Mouse (Mus musculus) CH12.LX (cell line): Measurements from ENCODE around the gene Nop2. TPM values are rescaled to one million over a fixed set of nuclear protein-coding genes. Genes with fewer than 3 reads are reported as not detected.

ENCODE experiments used
- DNase-seq: peaks from one replicate; pipeline ENCODE4 v3.0.0-alpha.2; 2013; ENCODE audit errors: extremely low read depth
- H3K27ac ChIP-seq: 2 replicates; pipeline ENCODE4 v1.5.1; 2012; ENCODE audit warnings: low read depth, mild to moderate bottlenecking, control low read depth, moderate library complexity; ENCODE audit not compliant: insufficient read depth
- H3K27me3 ChIP-seq: replicated peaks from 2 replicates; pipeline ENCODE3; 2012; ENCODE audit warnings: inconsistent platforms
- H3K36me3 ChIP-seq, 2 experiments: replicated peaks in 1 of 2; 2 replicates each; pipeline versions ENCODE3 to v1.6.1; 2012; ENCODE audit warnings: inconsistent platforms in 1 of 2, low read length in 1 of 2, mild to moderate bottlenecking in 1 of 2, mixed read lengths in 1 of 2, moderate library complexity in 1 of 2; ENCODE audit not compliant: control insufficient read depth in 1 of 2, insufficient read depth in 1 of 2
- H3K4me1 ChIP-seq, 2 experiments: 2 replicates each; pipeline ENCODE4 v1.6.1; 2012; ENCODE audit warnings: inconsistent platforms in 1 of 2, moderate library complexity in 1 of 2; ENCODE audit not compliant: insufficient read depth in 2 of 2, control insufficient read depth in 1 of 2
- H3K4me2 ChIP-seq: 2 replicates; pipeline ENCODE4 v1.6.1; 2012; ENCODE audit warnings: low read depth, mild to moderate bottlenecking, control low read depth; ENCODE audit not compliant: poor library complexity, insufficient read depth, severe bottlenecking
- H3K4me3 ChIP-seq, 3 experiments: fragments of 150-350 bp in 1 of 3; sonication (generic) in 1 of 3; replicated peaks in 1 of 3; 2 replicates each; pipeline versions ENCODE3 to v1.5.1; 2011 to 2012; ENCODE audit warnings: low read depth in 2 of 3, low read length in 2 of 3, mild to moderate bottlenecking in 2 of 3, moderate library complexity in 2 of 3, control low read depth in 1 of 3, improper control_type of control experiment in 1 of 3, inconsistent platforms in 1 of 3, mixed read lengths in 1 of 3; ENCODE audit not compliant: poor library complexity in 1 of 3
- H3K79me2 ChIP-seq: replicated peaks from 2 replicates; pipeline ENCODE4 v1.6.1; 2012; ENCODE audit warnings: mild to moderate bottlenecking, moderate library complexity; ENCODE audit not compliant: control insufficient read depth, poor library complexity, insufficient read depth, severe bottlenecking; ENCODE audit errors: extremely low read depth
- H3K9ac ChIP-seq: 2 replicates; pipeline ENCODE4 v1.6.1; 2012; ENCODE audit warnings: low read depth, mild to moderate bottlenecking, control low read depth, moderate library complexity; ENCODE audit not compliant: insufficient read depth
- H3K9me3 ChIP-seq: replicated peaks from 2 replicates; pipeline ENCODE3; 2012; ENCODE audit warnings: low read length, inconsistent platforms, mixed read lengths
- CHD2 ChIP-seq: IDR thresholded peaks from 2 replicates; pipeline ENCODE4 v1.6.1; 2011; ENCODE audit warnings: low read length, improper control_type of control experiment
- CTCF ChIP-seq, 2 experiments: IDR thresholded peaks in 1 of 2; conservative IDR thresholded peaks in 1 of 2; 2 replicates each; pipeline ENCODE4 v1.5.1; 2011 to 2012; ENCODE audit warnings: low read depth in 2 of 2, low read length in 2 of 2, improper control_type of control experiment in 1 of 2, inconsistent platforms in 1 of 2, mild to moderate bottlenecking in 1 of 2, moderate library complexity in 1 of 2
- EP300 ChIP-seq: IDR thresholded peaks from 2 replicates; pipeline ENCODE4 v1.6.1; 2011; ENCODE audit warnings: low read length, improper control_type of control experiment
- ETS1 ChIP-seq: conservative IDR thresholded peaks from 2 replicates; pipeline ENCODE4 v1.6.1; 2012; ENCODE audit warnings: low read depth, mild to moderate bottlenecking, inconsistent platforms, low read length, improper control_type of control experiment, moderate library complexity
- GABPA ChIP-seq: IDR thresholded peaks from 2 replicates; pipeline ENCODE4 v1.6.1; 2012; ENCODE audit warnings: low read depth, low read length, improper control_type of control experiment, inconsistent platforms; ENCODE audit not compliant: insufficient replicate concordance
- HCFC1 ChIP-seq: IDR thresholded peaks from 2 replicates; pipeline ENCODE4 v1.6.1; 2012; ENCODE audit warnings: low read depth, mild to moderate bottlenecking, inconsistent platforms, low read length, improper control_type of control experiment
- IRF4 ChIP-seq: IDR thresholded peaks from 2 replicates; pipeline ENCODE4 v1.6.1; 2014; ENCODE audit warnings: low read depth, mild to moderate bottlenecking, inconsistent platforms, low read length, improper control_type of control experiment
- MXI1 ChIP-seq: IDR thresholded peaks from 2 replicates; pipeline ENCODE4 v1.6.1; 2011; ENCODE audit warnings: mild to moderate bottlenecking, low read depth, low read length, improper control_type of control experiment
- NRF1 ChIP-seq: IDR thresholded peaks from 2 replicates; pipeline ENCODE4 v1.6.1; 2014; ENCODE audit warnings: low read depth, mild to moderate bottlenecking, inconsistent platforms, low read length, improper control_type of control experiment, moderate library complexity
- POLR2AphosphoS2 ChIP-seq: IDR thresholded peaks from 2 replicates; pipeline ENCODE4 v1.6.1; 2011; ENCODE audit warnings: low read depth, low read length, improper control_type of control experiment
- TCF12 ChIP-seq: IDR thresholded peaks from 2 replicates; pipeline ENCODE4 v1.6.1; 2014; ENCODE audit warnings: low read depth, mild to moderate bottlenecking, inconsistent platforms, low read length, improper control_type of control experiment
- dilution Hi-C: fragments of 300-500 bp; cut with MboI; formaldehyde crosslinking; loops from 2 replicates; pipeline ENCODE4 v1.14.3; 2020; ENCODE audit warnings: low sequenced_read_pairs; ENCODE audit not compliant: extremely low pct_unique_long_range_greater_than_20kb, extremely low pct_ligation_motif_present
- in situ Hi-C: fragments of 300-500 bp; cut with MboI; formaldehyde crosslinking; loops from 3 replicates; pipeline ENCODE4 v1.14.3; 2019; ENCODE audit warnings: low sequenced_read_pairs, low pct_ligation_motif_present, low pct_unique_long_range_greater_than_20kb, mixed read lengths
- polyA plus RNA-seq: library from polyadenylated mRNA; unstranded; fragments of >175 nt; gene quantifications from 2 replicates; pipeline ENCODE4 v1.2.1, GENCODE M21; 2012; ENCODE audit warnings: low read depth; ENCODE audit not compliant: insufficient read length
- total RNA-seq, 2 experiments: library from RNA; depleted of rRNA; stranded (reverse); fragments of 300-350 nt in 1 of 2; fragments of >200 nt in 1 of 2; gene quantifications; 2 replicates each; pipeline ENCODE4 v1.2.3; 2012 to 2014

Gene Nop2
- total and polyA plus RNA-seq, 3 experiments, result 128 to 175 (median 154) TPM

- H3K36me3 ChIP-seq, result peaks cover 69 to 90% of the 10 kb centered on the region in 2 experiments
- no peaks in the 10 kb centered on the region for H3K4me1 ChIP-seq
- no peaks in the 10 kb centered on the region for H3K9me3 ChIP-seq
- TF ChIP-seq MXI1 (no peak), GABPA (no peak), EP300 (no peak)
- H3K9ac ChIP-seq, result no peak overlapping the region
- in situ Hi-C loops (loop anchor here (5.0 kb wide), 1 partner anchor 117 kb away; no protein-coding TSS in a partner anchor), dilution Hi-C loops (no loop called here)
- no peak overlapping the region for H3K27ac ChIP-seq
- H3K27me3 ChIP-seq, result no peaks in the 10 kb centered on the region
- no peak overlapping the region for H3K4me3 ChIP-seq
- H3K4me2 ChIP-seq, result no peak overlapping the region
- H3K79me2 ChIP-seq, result no peaks in the 10 kb centered on the region
- DNase-seq, result no peak
Measured at GRCm38 (mm10) chr6:125155262-125155661, 23.6 kb downstream of the Nop2 start.

GRCm38 (mm10) chr6:125156491-125156890 is 24.8 kb downstream of the Nop2 start:
- H3K4me2 ChIP-seq, result no peak overlapping the region
- TF ChIP-seq CTCF (conservative IDR thresholded peaks at IDR 0.05 in 1 of 2, IDR thresholded peaks at IDR 0.05 in 1 of 2; ENCODE audit: low read depth in 2 of 2, low read length in 2 of 2) (no peak), GABPA (no peak), TCF12 (no peak), HCFC1 (no peak), ETS1 (no peak), CHD2 (no peak), NRF1 (no peak)
- TF ChIP-seq, all 38 proteins: peak for 0
- H3K4me1 ChIP-seq, result peaks cover 0 to 9% of the 10 kb centered on the region in 2 experiments; a peak in 2 of 4 replicates
- no peaks in the 10 kb centered on the region for H3K27me3 ChIP-seq
- H3K36me3 ChIP-seq, result peaks cover 76 to 92% of the 10 kb centered on the region in 2 experiments
- H3K27ac ChIP-seq, result no peak overlapping the region
- H3K9ac ChIP-seq, result no peak overlapping the region
- H3K4me3 ChIP-seq, result no peak overlapping the region
- no peak for DNase-seq
- in situ Hi-C loops (loop anchor here (5.0 kb wide), 1 partner anchor 116 kb away; no protein-coding TSS in a partner anchor), dilution Hi-C loops (no loop called here)
- no peaks in the 10 kb centered on the region for H3K79me2 ChIP-seq
- no peaks in the 10 kb centered on the region for H3K9me3 ChIP-seq

GRCm38 (mm10) chr6:125156903-125157614 is 25.4 kb downstream of the Nop2 start:
- Histone ChIP-seq H3K4me1 (peaks cover 0 to 11% of the 10 kb centered on the region in 2 experiments; a peak in 2 of 4 replicates), H3K9me3 (no peaks in the 10 kb centered on the region), H3K27ac (no peak overlapping the region), H3K4me2 (no peak overlapping the region), H3K4me3 (no peak overlapping the region)
- dilution Hi-C loops (no loop called here), in situ Hi-C loops (loop anchor here (5.0 kb wide), 1 partner anchor 115 kb away; no protein-coding TSS in a partner anchor)
- TF ChIP-seq IRF4 (no peak), POLR2AphosphoS2 (peak; percentile 40; the same call in 1 of the 2 replicates)
- TF ChIP-seq, all 38 proteins: peak for 1
- Histone ChIP-seq H3K36me3 (peaks cover 76 to 91% of the 10 kb centered on the region in 2 experiments), H3K27me3 (no peaks in the 10 kb centered on the region), H3K9ac (no peak overlapping the region), H3K79me2 (no peaks in the 10 kb centered on the region)
- no peak for DNase-seq
